Mouse (Mus musculus): ENCODE results near the gene Ubn1. TPM values are rescaled to one million over a fixed set of nuclear protein-coding genes. Genes with fewer than 3 reads are reported as not detected.

Gene Ubn1
- total RNA-seq, 2 experiments from 2014 or later: 28.1 to 50.9 TPM

DNA sequence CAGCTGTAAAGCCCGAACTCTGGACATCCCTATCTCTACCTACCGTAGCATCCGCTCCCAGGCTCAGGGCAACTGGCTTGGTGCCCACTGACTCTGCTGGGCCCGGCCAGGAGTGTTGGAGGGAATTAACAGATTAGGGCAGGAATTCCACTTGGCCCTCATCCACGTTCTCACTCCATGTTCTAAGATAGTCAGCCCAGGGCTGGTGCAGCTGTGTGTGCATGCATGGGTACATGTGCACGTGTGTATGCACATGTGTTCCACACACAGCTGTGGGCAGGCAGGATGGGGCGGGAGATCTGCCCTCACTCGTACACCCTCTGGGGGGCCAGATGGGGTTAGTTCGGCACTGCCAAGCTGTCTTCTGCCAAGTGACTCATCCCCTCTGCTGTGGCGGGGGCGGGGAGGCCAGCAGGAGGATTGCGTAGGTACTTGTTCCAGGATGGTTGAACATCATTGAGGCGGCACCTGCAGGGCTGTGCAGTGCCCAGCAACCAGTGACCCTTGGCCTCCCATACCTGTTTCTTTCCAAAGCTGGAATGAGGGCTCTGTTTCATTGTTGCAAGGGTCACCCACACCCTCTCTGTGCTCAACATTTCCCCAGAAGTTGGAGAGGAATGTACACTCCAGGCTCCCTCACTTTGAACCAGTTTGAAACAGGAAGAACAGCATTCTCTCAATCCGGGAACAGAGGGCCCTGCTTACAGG lies 84.9 kb downstream of the Ubn1 start:
- ATAC-seq (replicated peaks; ENCODE audit: low FRiP score, poor library complexity, severe bottlenecking): no peak

DNA sequence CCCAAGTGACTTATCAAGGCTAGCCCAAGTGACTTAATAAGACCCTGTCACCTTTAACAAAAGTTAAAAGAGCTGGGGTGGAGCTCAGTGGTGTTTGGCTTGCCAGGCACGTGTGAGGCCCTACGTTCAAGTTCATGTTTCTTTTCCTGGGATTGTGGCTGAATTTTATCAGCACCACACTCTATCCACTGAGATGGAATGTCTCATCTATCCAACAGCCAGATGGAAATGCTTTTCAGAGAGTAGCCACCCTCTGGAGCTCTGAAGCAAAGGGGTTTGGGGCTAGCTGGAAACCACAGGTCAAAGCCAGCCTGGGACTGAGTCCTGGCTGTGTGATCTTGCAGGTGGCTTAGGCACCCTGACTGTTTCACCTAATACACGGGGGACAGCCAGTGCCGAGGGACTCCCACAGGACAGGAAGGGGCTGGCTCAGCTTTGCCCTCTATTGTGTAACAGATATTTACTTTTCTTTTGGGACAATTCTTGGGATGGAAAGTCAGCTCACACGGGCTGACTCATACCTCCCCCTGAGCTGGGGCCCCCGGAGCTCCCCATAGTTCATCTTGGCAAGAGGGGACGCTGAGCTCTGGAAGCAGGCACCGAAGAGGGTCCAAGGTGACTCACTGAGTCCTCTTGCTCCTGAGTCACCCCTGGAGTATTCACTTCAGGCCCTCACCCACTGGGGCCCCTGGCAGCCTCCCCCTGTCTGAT lies 85.8 kb downstream of the Ubn1 start:
- ATAC-seq (replicated peaks; ENCODE audit: low FRiP score, poor library complexity, severe bottlenecking): no peak

Other genes starting within 250 kb of the Ubn1 start
- not detected in 2 replicates for gene 4930562C15Rik, start 214.6 kb upstream of the Ubn1 start, total RNA-seq (2015; ENCODE audit: low replicate concordance)
- gene 4930562C15Rik, start 214.6 kb upstream of the Ubn1 start, total RNA-seq (2017; ENCODE audit: low replicate concordance): not detected in 2 replicates
- gene Ubald1, start 169.7 kb upstream of the Ubn1 start, total RNA-seq (2015; ENCODE audit: low replicate concordance): 8.3 and 10.1 TPM in 2 replicates
- 0.91 and 1.7 TPM in 2 replicates for gene Ubald1, start 169.7 kb upstream of the Ubn1 start, total RNA-seq (2017; ENCODE audit: low replicate concordance)
- gene Mgrn1, start 163.8 kb upstream of the Ubn1 start, total RNA-seq (2015; ENCODE audit: low replicate concordance): 8.6 and 10.5 TPM in 2 replicates
- gene Mgrn1, start 163.8 kb upstream of the Ubn1 start, total RNA-seq (2017; ENCODE audit: low replicate concordance): 0.38 and 2.2 TPM in 2 replicates
- 4.2 and 9.4 TPM in 2 replicates for gene Nudt16l1, start 111.3 kb upstream of the Ubn1 start, total RNA-seq (2015; ENCODE audit: low replicate concordance)
- 0.53 and 5.8 TPM in 2 replicates for gene Nudt16l1, start 111.3 kb upstream of the Ubn1 start, total RNA-seq (2017; ENCODE audit: low replicate concordance)
- 13.0 and 20.9 TPM in 2 replicates for gene Anks3, start 85.9 kb upstream of the Ubn1 start, total RNA-seq (2015; ENCODE audit: low replicate concordance)
- 15.3 and 28.9 TPM in 2 replicates for gene Anks3, start 85.9 kb upstream of the Ubn1 start, total RNA-seq (2017; ENCODE audit: low replicate concordance)
- gene Sept12, start 52.2 kb upstream of the Ubn1 start, total RNA-seq (2015; ENCODE audit: low replicate concordance): not detected in 2 replicates
- gene Sept12, start 52.2 kb upstream of the Ubn1 start, total RNA-seq (2017; ENCODE audit: low replicate concordance): 0.39 TPM in 1 of 2 replicates, not detected in the other
- not detected in 2 replicates for gene Smim22, start 42.8 kb upstream of the Ubn1 start, total RNA-seq (2015; ENCODE audit: low replicate concordance)
- not detected in 2 replicates for gene Smim22, start 42.8 kb upstream of the Ubn1 start, total RNA-seq (2017; ENCODE audit: low replicate concordance)
- gene Rogdi, start 36.5 kb upstream of the Ubn1 start, total RNA-seq (2015; ENCODE audit: low replicate concordance): 13.0 and 19.7 TPM in 2 replicates
- 4.9 and 10.9 TPM in 2 replicates for gene Rogdi, start 36.5 kb upstream of the Ubn1 start, total RNA-seq (2017; ENCODE audit: low replicate concordance)
- gene Glyr1, start 194 bp upstream of the Ubn1 start, total RNA-seq (2015; ENCODE audit: low replicate concordance): 28.8 and 47.8 TPM in 2 replicates
- 45.9 and 49.9 TPM in 2 replicates for gene Glyr1, start 194 bp upstream of the Ubn1 start, total RNA-seq (2017; ENCODE audit: low replicate concordance)
- not detected in 2 replicates for gene Ppl, start 82.4 kb downstream of the Ubn1 start, total RNA-seq (2015; ENCODE audit: low replicate concordance)
- gene Ppl, start 82.4 kb downstream of the Ubn1 start, total RNA-seq (2017; ENCODE audit: low replicate concordance): not detected in 2 replicates
- not detected in 2 replicates for gene Sec14l5, start 97.1 kb downstream of the Ubn1 start, total RNA-seq (2015; ENCODE audit: low replicate concordance)
- gene Sec14l5, start 97.1 kb downstream of the Ubn1 start, total RNA-seq (2017; ENCODE audit: low replicate concordance): not detected in 2 replicates
- gene Nagpa, start 154.0 kb downstream of the Ubn1 start, total RNA-seq (2015; ENCODE audit: low replicate concordance): 4.2 and 25.2 TPM in 2 replicates
- 1.7 and 5.7 TPM in 2 replicates for gene Nagpa, start 154.0 kb downstream of the Ubn1 start, total RNA-seq (2017; ENCODE audit: low replicate concordance)
- gene AU021092, start 172.2 kb downstream of the Ubn1 start, total RNA-seq (2015; ENCODE audit: low replicate concordance): not detected in 2 replicates
- gene AU021092, start 172.2 kb downstream of the Ubn1 start, total RNA-seq (2017; ENCODE audit: low replicate concordance): not detected in 2 replicates
- 9.7 and 14.7 TPM in 2 replicates for gene Alg1, start 183.6 kb downstream of the Ubn1 start, total RNA-seq (2015; ENCODE audit: low replicate concordance)
- gene Alg1, start 183.6 kb downstream of the Ubn1 start, total RNA-seq (2017; ENCODE audit: low replicate concordance): 0.83 and 8.2 TPM in 2 replicates
- 3.6 and 4.2 TPM in 2 replicates for gene Eef2kmt, start 205.9 kb downstream of the Ubn1 start, total RNA-seq (2015; ENCODE audit: low replicate concordance)
- gene Eef2kmt, start 205.9 kb downstream of the Ubn1 start, total RNA-seq (2017; ENCODE audit: low replicate concordance): 1.2 TPM in 1 of 2 replicates, not detected in the other